Mouse (Mus musculus): ENCODE results near the gene Kdm4b.

Kdm4b gene

DNA sequence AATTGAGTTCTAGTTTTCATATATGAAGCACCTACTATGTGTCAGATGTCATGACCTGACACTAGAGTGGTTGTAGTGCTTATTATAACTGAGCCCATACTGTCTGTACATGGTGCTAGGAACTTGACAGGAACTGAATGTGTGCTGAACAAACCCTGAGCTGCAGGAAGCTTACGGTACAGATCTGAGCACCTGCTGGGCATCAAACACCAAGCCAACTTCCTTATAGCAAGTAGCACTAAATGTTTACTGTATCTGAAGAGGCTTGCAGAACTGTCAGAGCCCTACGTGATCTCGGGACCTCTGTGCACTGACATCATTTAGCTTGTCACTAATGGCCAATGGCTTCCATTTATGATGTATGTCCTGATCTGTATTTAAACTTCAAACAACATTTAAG is 105.7 kb downstream of the Kdm4b start:
- DNase-seq (ENCODE audit: low spot score in 2 of 2), result no peak

DNA sequence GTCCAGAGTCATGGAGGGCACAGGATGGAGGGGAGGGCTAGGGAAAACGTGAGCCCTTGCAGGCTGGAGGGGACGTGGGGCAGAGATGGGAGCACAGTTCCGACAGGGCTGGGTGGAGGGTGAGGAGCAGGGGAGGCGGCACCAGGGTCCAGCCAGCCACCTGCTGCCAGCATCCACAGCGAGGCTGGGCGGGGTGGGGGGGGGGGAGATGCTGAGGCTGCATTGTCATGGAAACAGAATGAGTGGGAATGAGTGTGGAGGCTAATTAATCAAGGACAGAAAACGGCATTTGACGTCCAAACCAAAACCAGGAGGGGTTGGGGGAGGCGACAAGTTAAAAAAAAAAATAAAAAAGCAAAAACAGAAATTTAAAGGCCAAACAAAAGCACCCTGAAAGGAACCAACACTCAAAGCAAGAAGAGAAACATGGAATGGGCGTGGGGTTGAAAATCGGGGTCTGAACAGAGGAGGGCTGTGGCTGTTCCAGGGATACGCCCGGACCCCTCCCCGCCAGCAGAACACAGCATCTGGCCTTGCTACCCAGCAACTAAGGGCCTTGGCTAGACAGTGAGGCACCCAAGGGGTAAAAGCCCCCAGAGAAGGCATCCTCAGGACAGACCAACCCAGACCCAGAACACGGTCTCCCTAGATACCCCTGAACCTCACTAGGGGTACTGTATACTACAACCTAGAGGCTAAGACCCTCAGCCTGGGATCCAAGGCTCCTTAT is 114.0 kb downstream of the Kdm4b start:
- no peak for DNase-seq (ENCODE audit: low spot score in 2 of 2)

DNA sequence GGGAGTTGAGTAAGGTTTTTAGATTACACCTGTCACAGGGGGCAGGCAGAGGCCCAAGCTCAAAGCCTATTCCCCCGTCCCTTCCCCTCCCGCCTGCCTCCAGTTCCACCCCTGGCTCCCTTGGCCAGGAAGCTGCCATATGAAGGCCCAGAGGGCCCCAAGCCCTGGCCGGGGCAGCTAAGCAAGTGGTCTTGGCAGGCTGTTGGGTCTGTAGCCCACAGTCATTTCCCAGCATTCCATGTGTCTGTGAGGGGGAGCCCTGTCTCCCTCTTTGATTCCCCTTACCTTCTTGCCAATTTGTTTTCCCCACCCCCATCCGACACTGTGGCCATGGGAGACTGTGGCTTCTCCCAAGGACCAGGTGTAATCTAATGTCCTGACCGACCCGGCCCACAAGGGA is 116.5 kb downstream of the Kdm4b start:
- DNase-seq (ENCODE audit: low spot score in 2 of 2), result no peak

DNA sequence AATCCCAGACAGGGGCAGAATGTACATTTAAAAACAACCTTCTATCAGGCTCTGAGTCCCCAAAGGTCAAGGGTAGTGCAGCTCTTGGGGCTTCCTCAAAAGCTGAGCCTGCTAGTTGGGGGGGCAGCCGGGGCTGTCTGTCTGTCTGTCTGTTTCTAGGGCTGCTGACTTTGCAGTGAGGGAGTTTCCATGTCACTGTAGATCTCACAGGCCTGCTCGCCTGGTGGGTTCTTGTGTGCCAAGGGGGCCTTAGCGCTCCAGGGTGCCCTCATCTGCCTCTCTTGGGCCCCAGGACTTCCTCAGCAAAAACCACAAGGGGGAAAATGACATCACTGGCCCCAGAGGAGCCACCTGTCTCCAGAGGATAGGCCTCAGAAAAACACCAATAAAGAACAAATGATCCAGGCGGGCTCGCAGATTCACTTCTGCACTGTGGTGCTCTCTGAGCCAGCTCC is 117.5 kb downstream of the Kdm4b start:
- no peak for DNase-seq (ENCODE audit: low spot score in 2 of 2)

- no peak for DNase-seq (ENCODE audit: low spot score in 2 of 2)
These were observed 118.9 kb downstream of the Kdm4b start for GRCm38 (mm10) chr17:56444771-56445170.

DNA sequence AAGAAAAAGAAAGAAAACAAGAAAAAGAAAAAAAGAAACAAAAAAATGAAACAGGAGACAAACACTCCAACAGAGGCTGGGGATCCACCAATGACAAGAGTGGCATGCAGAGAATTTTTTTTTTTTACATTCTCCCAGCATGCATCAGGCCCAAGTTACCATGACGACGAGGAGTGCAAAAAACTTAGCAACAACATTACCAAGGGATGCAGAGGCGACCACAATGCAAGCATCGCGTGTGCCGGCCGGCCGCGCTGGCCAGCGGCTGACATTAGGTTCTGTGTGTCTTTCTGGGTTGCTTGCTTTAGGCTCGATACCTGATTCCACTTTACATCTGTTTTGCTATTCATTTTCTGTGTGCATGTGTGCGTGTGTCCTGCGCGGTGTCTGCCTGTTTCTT is 119.5 kb downstream of the Kdm4b start:
- no peak for DNase-seq (ENCODE audit: low spot score in 2 of 2)

GRCm38 (mm10) chr17:56447716-56448115 is 121.9 kb downstream of the Kdm4b start:
- no peak for DNase-seq (ENCODE audit: low spot score in 2 of 2)

Data from urinary bladder, postnatal 4 days (tissue).